Mouse (Mus musculus): ENCODE results near the gene Tchp. TPM values are rescaled to one million over a fixed set of nuclear protein-coding genes. Genes with fewer than 3 reads are reported as not detected.

The Tchp gene
- polyA plus RNA-seq, 1 experiment from 2014 or later, result 15.9 TPM

DNA sequence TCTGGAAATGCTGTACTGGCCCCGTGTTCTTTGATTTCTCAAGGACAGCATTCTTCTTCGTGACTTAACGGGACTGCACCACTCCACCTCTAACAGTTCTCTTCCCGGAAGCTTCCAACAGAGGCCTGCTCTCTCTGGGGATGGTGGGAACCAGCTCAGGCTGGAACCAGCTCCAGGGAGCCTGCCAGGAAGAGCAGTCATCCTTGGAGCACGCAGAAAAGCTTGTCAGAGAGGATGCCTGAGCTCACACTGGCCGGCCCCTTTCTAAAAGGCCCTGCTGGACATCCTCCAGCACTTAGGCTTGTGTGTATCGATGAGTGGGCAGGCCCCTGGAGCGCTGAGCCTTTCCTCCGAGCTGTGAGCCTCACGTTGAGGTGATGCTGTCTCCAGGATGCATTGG lies 20.6 kb downstream of the Tchp start:
- Histone ChIP-seq H3K4me1 (no peaks in the 10 kb centered on the region), H3K4me2 (no peak overlapping the region), H3K9me3 (no peaks in the 10 kb centered on the region), H3K27me3 (replicated peaks) (no peaks in the 10 kb centered on the region), H3K27ac (no peak overlapping the region), H3K36me3 (replicated peaks) (peaks cover 44% of the 10 kb centered on the region), H3K4me3 (no peak overlapping the region), H3K9ac (no peak overlapping the region)
- 91% methylated on average over 10 of the region's 10 CpGs for WGBS
- ATAC-seq (replicated peaks), result no peak

GRCm38 (mm10) chr5:114730129-114730528 lies 22.6 kb downstream of the Tchp start:
- Histone ChIP-seq H3K9me3 (no peaks in the 10 kb centered on the region), H3K9ac (no peak overlapping the region), H3K27ac (no peak overlapping the region), H3K36me3 (replicated peaks) (peaks cover 45% of the 10 kb centered on the region), H3K4me2 (no peak overlapping the region), H3K4me1 (no peaks in the 10 kb centered on the region), H3K27me3 (replicated peaks) (no peaks in the 10 kb centered on the region), H3K4me3 (no peak overlapping the region)
- no peak for ATAC-seq (replicated peaks)
- WGBS, result 76% methylated on average over 10 of the region's 10 CpGs

DNA sequence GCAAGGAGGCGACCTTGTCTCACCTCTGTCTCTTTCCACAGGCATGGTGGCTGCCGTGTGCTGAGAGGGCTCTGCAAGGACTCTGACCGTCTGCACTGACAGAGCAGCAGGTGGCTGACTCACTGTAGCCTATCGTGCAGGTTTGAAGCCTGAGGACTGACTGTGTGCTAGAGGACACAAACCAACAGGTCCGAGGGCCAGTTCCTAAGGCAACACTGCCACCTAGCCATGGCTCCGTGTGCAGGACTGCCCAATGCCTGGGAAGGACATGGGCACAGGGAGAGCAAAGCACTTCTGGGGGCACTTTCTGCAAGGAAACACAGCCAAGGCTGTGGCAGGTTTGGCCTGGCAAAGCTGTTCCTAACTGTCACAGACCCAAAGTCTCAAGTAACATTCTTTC lies 23.9 kb downstream of the Tchp start:
- Histone ChIP-seq H3K4me1 (no peaks in the 10 kb centered on the region), H3K4me2 (no peak overlapping the region), H3K9me3 (no peaks in the 10 kb centered on the region), H3K9ac (no peak overlapping the region), H3K27me3 (replicated peaks) (no peaks in the 10 kb centered on the region), H3K27ac (no peak overlapping the region), H3K4me3 (no peak overlapping the region), H3K36me3 (replicated peaks) (peaks cover 50% of the 10 kb centered on the region)
- ATAC-seq (replicated peaks), result no peak
- WGBS, result 72% methylated on average over 6 of the region's 6 CpGs

GRCm38 (mm10) chr5:114731969-114732368 lies 24.4 kb downstream of the Tchp start:
- H3K27ac ChIP-seq, result no peak overlapping the region

GRCm38 (mm10) chr5:114733606-114734005 lies 26.0 kb downstream of the Tchp start:
- no peak for ATAC-seq (replicated peaks)
- peaks cover 64% of the 10 kb centered on the region for H3K36me3 ChIP-seq (replicated peaks)

More at GRCm38 (mm10) chr5:114731969-114732368, 24.4 kb downstream of the Tchp start:
- H3K9me3 ChIP-seq, result no peaks in the 10 kb centered on the region
- H3K4me1 ChIP-seq, result no peaks in the 10 kb centered on the region
- 91% methylated on average over 15 of the region's 15 CpGs for WGBS
- no peaks in the 10 kb centered on the region for H3K27me3 ChIP-seq (replicated peaks)
- no peak overlapping the region for H3K4me2 ChIP-seq
- peaks cover 54% of the 10 kb centered on the region for H3K36me3 ChIP-seq (replicated peaks)
- ATAC-seq (replicated peaks), result no peak
- H3K4me3 ChIP-seq, result no peak overlapping the region
- no peak overlapping the region for H3K9ac ChIP-seq

GRCm38 (mm10) chr5:114737090-114737887 lies 29.7 kb downstream of the Tchp start:
- no peak overlapping the region for H3K4me3 ChIP-seq
- no peaks in the 10 kb centered on the region for H3K4me1 ChIP-seq
- no peak for ATAC-seq (replicated peaks)
- H3K4me2 ChIP-seq, result no peak overlapping the region
- no peaks in the 10 kb centered on the region for H3K27me3 ChIP-seq (replicated peaks)
- no peaks in the 10 kb centered on the region for H3K9me3 ChIP-seq
- peaks cover 56% of the 10 kb centered on the region for H3K36me3 ChIP-seq (replicated peaks)
- WGBS, result 85% methylated on average over 21 of the region's 21 CpGs
- no peak overlapping the region for H3K27ac ChIP-seq
- H3K9ac ChIP-seq, result no peak overlapping the region

More at GRCm38 (mm10) chr5:114733606-114734005, 26.0 kb downstream of the Tchp start:
- WGBS, result 96% methylated on average over 15 of the region's 15 CpGs
- H3K9ac ChIP-seq, result no peak overlapping the region
- H3K27me3 ChIP-seq (replicated peaks), result no peaks in the 10 kb centered on the region
- no peaks in the 10 kb centered on the region for H3K9me3 ChIP-seq
- H3K4me1 ChIP-seq, result no peaks in the 10 kb centered on the region
- no peak overlapping the region for H3K4me3 ChIP-seq
- no peak overlapping the region for H3K27ac ChIP-seq
- H3K4me2 ChIP-seq, result no peak overlapping the region

DNA sequence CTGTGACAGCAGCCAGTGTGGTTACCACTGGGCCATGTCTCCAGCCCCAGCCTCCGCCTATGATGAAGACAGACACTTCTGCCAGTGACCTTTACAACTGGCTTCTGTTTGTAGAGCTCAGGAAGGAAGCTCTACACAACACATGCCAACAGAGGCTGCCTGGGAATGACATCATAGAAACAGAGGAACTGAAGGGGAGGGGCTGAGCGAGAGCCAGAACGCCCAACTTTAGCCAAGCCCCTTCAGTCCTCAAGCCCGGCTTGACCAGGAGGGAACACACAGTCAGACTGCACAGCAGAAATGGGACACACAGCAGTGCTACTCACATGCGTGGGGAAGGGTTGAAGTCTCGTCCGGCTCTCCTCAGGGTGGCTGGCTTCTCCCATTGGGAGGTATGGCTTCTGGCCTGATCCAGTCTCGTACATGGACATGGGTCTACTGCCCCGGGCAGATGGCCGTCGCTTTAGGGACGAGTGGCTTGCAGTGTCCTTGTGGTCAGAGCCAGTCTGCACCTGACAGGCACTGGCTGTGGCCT lies 31.2 kb downstream of the Tchp start:
- no peak overlapping the region for H3K9ac ChIP-seq
- no peaks in the 10 kb centered on the region for H3K4me1 ChIP-seq
- H3K27me3 ChIP-seq (replicated peaks), result no peaks in the 10 kb centered on the region
- no peak overlapping the region for H3K27ac ChIP-seq
- ATAC-seq (replicated peaks), result no peak
- no peaks in the 10 kb centered on the region for H3K9me3 ChIP-seq
- WGBS, result 88% methylated on average over 12 of the region's 12 CpGs
- no peak overlapping the region for H3K4me3 ChIP-seq
- peaks cover 52% of the 10 kb centered on the region for H3K36me3 ChIP-seq (replicated peaks)
- no peak overlapping the region for H3K4me2 ChIP-seq

DNA sequence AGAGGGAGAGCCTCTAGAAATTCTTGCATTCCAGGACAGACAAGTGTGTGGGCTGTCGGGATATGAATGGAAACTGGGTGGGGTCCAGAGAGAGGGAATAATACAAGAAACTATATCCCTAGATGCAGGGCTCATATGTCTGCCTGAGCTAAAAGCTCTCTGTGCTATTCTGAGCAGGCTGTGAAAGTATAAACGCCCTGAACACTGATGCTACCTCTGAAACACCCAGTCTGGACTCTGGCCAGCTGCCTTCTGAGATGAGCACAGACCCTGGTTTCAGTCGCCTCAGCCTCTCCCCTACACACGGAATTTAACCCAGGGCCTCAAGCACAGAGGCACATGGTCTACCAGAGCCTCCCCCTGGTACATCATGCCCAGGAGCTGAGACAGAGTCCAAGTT lies 33.0 kb downstream of the Tchp start:
- Histone ChIP-seq H3K9me3 (no peaks in the 10 kb centered on the region), H3K4me2 (no peak overlapping the region), H3K4me3 (no peak overlapping the region), H3K9ac (no peak overlapping the region), H3K4me1 (no peaks in the 10 kb centered on the region), H3K27me3 (replicated peaks) (no peaks in the 10 kb centered on the region), H3K36me3 (replicated peaks) (peaks cover 67% of the 10 kb centered on the region), H3K27ac (no peak overlapping the region)
- no peak for ATAC-seq (replicated peaks)
- 70% methylated on average over 4 of the region's 4 CpGs for WGBS

DNA sequence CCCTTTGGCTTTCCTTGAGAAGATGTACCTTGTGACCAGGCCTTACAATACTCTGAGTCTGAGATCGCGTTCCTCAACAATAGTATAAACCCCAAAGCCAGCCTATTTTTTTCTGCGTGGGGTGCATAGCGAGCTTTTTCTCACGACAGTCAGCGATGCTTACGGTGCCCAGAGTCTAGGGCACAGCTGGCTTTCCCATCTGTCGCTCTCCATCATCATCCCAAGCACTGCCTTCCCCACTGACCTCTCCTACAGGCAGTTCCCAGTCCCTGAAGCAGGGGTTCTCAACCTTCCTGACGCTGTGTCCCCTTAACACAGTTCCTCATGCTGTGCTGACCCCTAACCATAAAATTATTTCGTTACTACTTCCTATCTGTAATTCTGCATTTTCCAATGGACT lies 35.0 kb downstream of the Tchp start:
- Histone ChIP-seq H3K4me1 (no peaks in the 10 kb centered on the region), H3K9me3 (no peaks in the 10 kb centered on the region), H3K27me3 (replicated peaks) (no peaks in the 10 kb centered on the region), H3K9ac (no peak overlapping the region), H3K36me3 (replicated peaks) (peaks cover 57% of the 10 kb centered on the region), H3K4me2 (no peak overlapping the region), H3K4me3 (no peak overlapping the region), H3K27ac (no peak overlapping the region)
- ATAC-seq (replicated peaks), result no peak
- WGBS, result 95% methylated on average over 10 of the region's 10 CpGs

GRCm38 (mm10) chr5:114742998-114743696 lies 35.6 kb downstream of the Tchp start:
- no peaks in the 10 kb centered on the region for H3K4me1 ChIP-seq

DNA sequence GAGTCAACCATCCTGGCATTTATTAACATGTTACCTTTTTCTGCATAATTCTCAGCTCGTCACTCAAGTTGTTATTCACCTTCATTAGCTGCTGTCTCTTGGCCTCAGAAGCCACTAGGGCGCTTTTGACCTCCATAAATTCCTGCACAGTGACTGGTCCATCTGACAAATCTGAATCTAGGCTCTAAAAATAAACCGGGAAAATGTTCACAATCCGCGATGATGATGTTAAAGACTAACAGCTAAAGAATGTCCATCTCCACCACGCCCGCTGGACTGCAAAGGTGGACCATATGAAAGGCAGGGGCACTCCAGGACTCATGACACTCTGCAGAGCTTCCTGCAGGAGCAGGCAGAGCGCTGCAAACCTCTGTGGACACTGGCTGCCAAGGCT lies 36.1 kb downstream of the Tchp start:
- H3K9ac ChIP-seq, result no peak overlapping the region
- no peaks in the 10 kb centered on the region for H3K4me1 ChIP-seq
- no peaks in the 10 kb centered on the region for H3K27me3 ChIP-seq (replicated peaks)
- H3K9me3 ChIP-seq, result no peaks in the 10 kb centered on the region
- H3K4me2 ChIP-seq, result no peak overlapping the region
- no peak overlapping the region for H3K4me3 ChIP-seq
- peaks cover 47% of the 10 kb centered on the region for H3K36me3 ChIP-seq (replicated peaks)
- no peak overlapping the region for H3K27ac ChIP-seq
- no peak for ATAC-seq (replicated peaks)
- 94% methylated on average over 8 of the region's 8 CpGs for WGBS

More at GRCm38 (mm10) chr5:114742998-114743696, 35.6 kb downstream of the Tchp start:
- no peak overlapping the region for H3K4me2 ChIP-seq
- H3K4me3 ChIP-seq, result no peak overlapping the region
- ATAC-seq (replicated peaks), result no peak
- H3K36me3 ChIP-seq (replicated peaks), result peaks cover 52% of the 10 kb centered on the region
- WGBS, result 87% methylated on average over 13 of the region's 13 CpGs
- no peak overlapping the region for H3K9ac ChIP-seq
- H3K27ac ChIP-seq, result no peak overlapping the region
- H3K27me3 ChIP-seq (replicated peaks), result no peaks in the 10 kb centered on the region
- H3K9me3 ChIP-seq, result no peaks in the 10 kb centered on the region

GRCm38 (mm10) chr5:114745581-114745980 lies 38.0 kb downstream of the Tchp start:
- no peak overlapping the region for H3K4me3 ChIP-seq
- H3K27me3 ChIP-seq (replicated peaks), result no peaks in the 10 kb centered on the region
- H3K9ac ChIP-seq, result no peak overlapping the region
- H3K9me3 ChIP-seq, result no peaks in the 10 kb centered on the region
- no peaks in the 10 kb centered on the region for H3K4me1 ChIP-seq
- H3K4me2 ChIP-seq, result no peak overlapping the region
- H3K27ac ChIP-seq, result no peak overlapping the region
- WGBS, result 86% methylated on average over 5 of the region's 5 CpGs
- peaks cover 44% of the 10 kb centered on the region for H3K36me3 ChIP-seq (replicated peaks)
- ATAC-seq (replicated peaks), result no peak

All from midbrain, embryonic 15.5 days (tissue).